Mouse (Mus musculus) heart, embryonic 15.5 days (tissue): ENCODE measurements around the gene Igf2bp3. TPM values are rescaled to one million over a fixed set of nuclear protein-coding genes. Genes with fewer than 3 reads are reported as not detected.

Experiments
- ATAC-seq: fragments of 200-750 bp; cut with Nextera tagmentation; replicated peaks from 2 replicates; pipeline ENCODE4 v1.8.0; 2017; ENCODE audit warnings: low read depth, moderate TSS enrichment; ENCODE audit not compliant: insufficient number of reproducible peaks, insufficient read depth, low FRiP score
- H3K27ac ChIP-seq: fragments of 300-500 bp; sonication (generic); 2 replicates; pipeline ENCODE4 v1.5.1; 2015; ENCODE audit warnings: mild to moderate bottlenecking, inconsistent platforms
- H3K27me3 ChIP-seq: fragments of 300-500 bp; sonication (generic); 2 replicates; pipeline ENCODE4 v1.6.1; 2015; ENCODE audit warnings: inconsistent platforms
- H3K36me3 ChIP-seq: fragments of 300-500 bp; sonication (generic); 2 replicates; pipeline ENCODE4 v1.6.1; 2015; ENCODE audit warnings: mild to moderate bottlenecking, inconsistent platforms
- H3K4me1 ChIP-seq: fragments of 300-500 bp; sonication (generic); replicated peaks from 2 replicates; pipeline ENCODE4 v1.6.1; 2015; ENCODE audit warnings: inconsistent platforms
- H3K4me2 ChIP-seq: fragments of 300-500 bp; sonication (generic); 2 replicates; pipeline ENCODE4 v1.6.1; 2015; ENCODE audit warnings: inconsistent platforms, mild to moderate bottlenecking, moderate library complexity
- H3K4me3 ChIP-seq: fragments of 300-500 bp; sonication (generic); 2 replicates; pipeline ENCODE4 v1.5.1; 2015; ENCODE audit warnings: mild to moderate bottlenecking, inconsistent platforms
- H3K9ac ChIP-seq: fragments of 300-500 bp; sonication (generic); 2 replicates; pipeline ENCODE4 v1.6.1; 2015; ENCODE audit warnings: mild to moderate bottlenecking, inconsistent platforms
- H3K9me3 ChIP-seq: fragments of 300-500 bp; sonication (generic); replicated peaks from 2 replicates; pipeline ENCODE4 v1.6.1; 2016; ENCODE audit warnings: inconsistent platforms
- WGBS: fragments of 180-500 bp; shearing (Covaris S2); methylation state at CpG from one replicate; pipeline ENCODE4 v1.1.7; 2015; ENCODE audit warnings: mixed read lengths; 5-methylcytosine and 5-hydroxymethylcytosine counted together
- polyA plus RNA-seq: library from polyadenylated mRNA; unstranded; fragments of >200 nt; fragmentation: Nextera tagmentation; extraction: Ambion mirVana; gene quantifications from 2 replicates; pipeline ENCODE4 v1.2.1, GENCODE M21; 2015

Igf2bp3 gene
- polyA plus RNA-seq, 1 experiment from 2014 or later: 33.0 TPM

DNA sequence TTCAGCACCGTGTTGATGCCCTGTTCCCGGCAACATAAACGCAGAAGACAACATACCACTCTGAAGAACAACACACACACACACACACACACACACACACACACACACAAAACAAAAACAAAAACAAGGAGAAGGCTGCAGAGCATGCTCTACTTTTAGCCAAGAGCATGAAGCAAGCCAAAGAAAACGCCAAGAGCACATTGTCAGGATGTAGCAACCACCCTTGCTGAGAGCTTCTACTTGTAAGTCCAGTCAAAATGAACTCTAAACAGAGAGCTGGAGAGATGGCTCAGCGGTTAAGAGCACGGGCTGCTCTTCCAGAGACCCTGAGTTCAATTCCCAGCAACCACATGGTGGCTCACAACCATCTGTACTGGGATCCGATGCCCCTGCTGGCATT, 41.5 kb downstream of the Igf2bp3 start:
- H3K4me1 ChIP-seq: peaks cover 16% of the 10 kb centered on the region
- H3K9me3 ChIP-seq: no peaks in the 10 kb centered on the region
- no peaks in the 10 kb centered on the region for H3K36me3 ChIP-seq
- no peak overlapping the region for H3K27ac ChIP-seq
- no peak for ATAC-seq
- H3K9ac ChIP-seq: no peak overlapping the region
- no peak overlapping the region for H3K4me2 ChIP-seq
- 83% methylated on average over 7 of the region's 7 CpGs for WGBS
- H3K4me3 ChIP-seq: no peak overlapping the region
- H3K27me3 ChIP-seq: no peaks in the 10 kb centered on the region

DNA sequence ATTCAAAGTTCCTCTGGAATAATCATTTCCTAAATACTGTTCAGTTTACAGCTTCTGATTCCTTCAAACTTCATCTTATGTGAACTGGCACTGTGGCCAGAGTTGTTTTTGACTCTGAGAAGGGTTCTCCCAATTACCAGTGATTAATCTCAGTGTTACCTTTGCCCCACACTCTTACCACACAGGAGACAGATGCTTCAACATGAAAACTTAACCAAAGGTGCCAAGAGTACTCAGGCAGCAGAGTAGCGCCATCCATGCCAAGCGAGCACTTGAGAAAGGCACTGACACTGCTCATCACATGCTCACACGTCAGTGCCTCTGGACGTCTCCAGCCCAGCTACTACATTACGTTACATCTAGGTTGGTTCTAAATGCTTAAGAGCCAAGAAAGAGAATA, 43.5 kb downstream of the Igf2bp3 start:
- Histone ChIP-seq H3K4me1 (peaks cover 21% of the 10 kb centered on the region), H3K36me3 (no peaks in the 10 kb centered on the region), H3K4me2 (no peak overlapping the region), H3K9me3 (no peaks in the 10 kb centered on the region), H3K27ac (no peak overlapping the region), H3K4me3 (no peak overlapping the region), H3K9ac (no peak overlapping the region), H3K27me3 (no peaks in the 10 kb centered on the region)
- 76% methylated on average over 5 of the region's 5 CpGs for WGBS
- no peak for ATAC-seq

DNA sequence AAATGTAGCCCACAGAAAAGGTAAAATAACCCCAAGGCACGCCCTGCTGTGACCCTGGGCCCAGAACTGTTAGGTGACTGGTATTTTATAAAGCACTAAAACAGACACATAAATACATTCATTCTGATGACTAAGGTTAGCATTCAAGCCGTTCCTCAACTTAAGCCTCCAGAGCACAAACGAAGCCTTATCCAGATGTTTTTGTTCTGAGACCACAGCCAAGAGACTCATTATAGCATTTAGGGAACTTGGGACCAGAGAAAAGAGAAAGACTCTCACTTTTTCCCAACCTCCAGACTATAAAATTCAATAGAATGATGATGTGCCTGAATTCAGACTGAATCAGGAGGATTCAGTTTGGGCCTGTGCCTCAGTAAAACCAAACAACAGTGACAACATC, 46.1 kb downstream of the Igf2bp3 start:
- Histone ChIP-seq H3K9me3 (no peaks in the 10 kb centered on the region), H3K36me3 (no peaks in the 10 kb centered on the region), H3K4me2 (no peak overlapping the region), H3K27me3 (no peaks in the 10 kb centered on the region), H3K27ac (no peak overlapping the region), H3K4me1 (peaks cover 24% of the 10 kb centered on the region), H3K4me3 (no peak overlapping the region), H3K9ac (no peak overlapping the region)
- ATAC-seq: no peak
- whole genome bisulfite sequencing: 67% methylated on average over 3 of the region's 3 CpGs

DNA sequence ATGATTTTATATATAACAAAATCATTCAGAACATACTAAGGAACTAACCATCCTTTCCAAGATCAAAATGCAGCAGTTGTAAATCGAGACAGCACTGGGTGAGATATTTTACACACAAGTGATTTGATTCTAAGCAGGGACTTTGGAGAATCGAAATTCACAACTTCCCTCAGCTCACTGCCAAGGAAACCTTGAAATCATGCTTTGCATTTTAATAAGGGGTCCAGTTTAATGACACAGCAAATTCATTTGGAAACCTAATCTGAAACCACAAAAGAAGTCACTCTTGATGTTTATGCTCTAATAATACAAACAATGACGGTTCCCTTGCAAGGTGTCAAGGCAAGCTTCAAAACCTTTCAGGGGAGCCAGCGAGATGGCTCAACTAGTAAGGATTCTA, 47.4 kb downstream of the Igf2bp3 start:
- Histone ChIP-seq H3K27ac (no peak overlapping the region), H3K9ac (no peak overlapping the region), H3K4me3 (no peak overlapping the region), H3K4me1 (peaks cover 26% of the 10 kb centered on the region), H3K4me2 (no peak overlapping the region), H3K9me3 (no peaks in the 10 kb centered on the region), H3K36me3 (no peaks in the 10 kb centered on the region), H3K27me3 (no peaks in the 10 kb centered on the region)
- 79% methylated on average over 4 of the region's 4 CpGs for WGBS
- no peak for ATAC-seq

DNA sequence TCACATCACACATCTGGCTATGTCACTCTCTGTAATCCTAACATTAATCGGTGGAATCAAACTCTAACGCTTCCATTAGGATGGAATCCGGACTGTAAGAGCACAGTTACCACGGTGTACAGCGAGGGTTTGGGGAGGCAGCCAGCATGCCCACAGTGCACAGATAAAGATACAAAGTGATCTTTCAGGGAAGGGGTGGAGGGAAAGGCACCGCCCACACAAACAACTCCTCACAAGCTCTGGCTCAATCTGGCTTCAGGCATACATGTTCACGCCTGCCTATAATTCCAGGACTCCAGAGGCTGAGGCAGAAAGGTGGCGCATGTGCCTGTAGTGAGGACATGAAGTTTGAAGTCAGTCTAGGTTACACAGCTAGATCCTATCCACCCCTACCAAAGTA, 48.4 kb downstream of the Igf2bp3 start:
- Histone ChIP-seq H3K9ac (no peak overlapping the region), H3K27me3 (no peaks in the 10 kb centered on the region), H3K9me3 (no peaks in the 10 kb centered on the region), H3K36me3 (no peaks in the 10 kb centered on the region), H3K27ac (no peak overlapping the region), H3K4me2 (no peak overlapping the region), H3K4me3 (no peak overlapping the region), H3K4me1 (peaks cover 24% of the 10 kb centered on the region)
- WGBS: 62% methylated on average over 8 of the region's 8 CpGs
- ATAC-seq: no peak

DNA sequence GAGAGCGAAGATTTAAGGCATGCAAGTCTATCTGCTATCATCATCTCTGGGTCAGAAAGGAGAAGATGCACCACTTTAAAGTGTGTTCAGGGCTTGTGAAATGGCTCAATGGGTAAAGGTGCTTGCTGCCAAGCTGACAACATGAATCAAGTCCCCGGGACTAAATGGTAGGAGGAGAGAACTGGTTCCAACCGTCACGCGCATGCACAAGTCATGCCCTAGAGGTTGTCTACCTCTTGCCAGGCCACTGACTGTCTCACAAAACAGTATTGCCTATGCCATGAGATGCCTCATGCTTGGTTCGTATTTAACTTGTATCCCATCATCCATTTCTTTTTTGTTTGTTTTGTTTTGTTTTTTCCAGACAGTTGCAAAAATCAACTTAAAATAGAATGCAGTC, 48.9 kb downstream of the Igf2bp3 start:
- H3K4me2 ChIP-seq: no peak overlapping the region
- 86% methylated on average over 6 of the region's 6 CpGs for WGBS
- no peaks in the 10 kb centered on the region for H3K9me3 ChIP-seq
- H3K4me1 ChIP-seq: peaks cover 22% of the 10 kb centered on the region
- H3K36me3 ChIP-seq: no peaks in the 10 kb centered on the region
- ATAC-seq: no peak
- no peak overlapping the region for H3K9ac ChIP-seq
- no peaks in the 10 kb centered on the region for H3K27me3 ChIP-seq
- no peak overlapping the region for H3K4me3 ChIP-seq
- H3K27ac ChIP-seq: no peak overlapping the region

DNA sequence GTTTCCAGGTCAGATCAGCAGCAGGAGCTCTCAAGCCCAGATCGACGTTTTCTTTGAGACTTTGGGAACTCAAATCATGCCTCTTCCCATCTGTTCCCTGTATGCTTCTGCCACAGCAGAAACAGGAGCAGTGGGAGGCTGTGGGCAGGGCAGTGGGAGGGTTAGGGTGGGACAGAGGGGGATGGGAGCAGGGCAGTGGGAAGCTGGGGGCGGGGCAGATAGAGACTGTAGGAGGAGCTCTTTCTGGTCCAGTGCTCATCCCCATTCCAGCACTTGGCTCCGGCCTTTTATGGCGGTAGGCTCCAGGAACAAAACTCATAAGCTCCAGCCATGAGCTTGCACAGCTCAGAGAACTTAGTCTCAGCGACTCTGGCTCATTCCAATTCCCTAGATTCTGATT, 49.7 kb downstream of the Igf2bp3 start:
- peaks cover 22% of the 10 kb centered on the region for H3K4me1 ChIP-seq
- H3K36me3 ChIP-seq: no peaks in the 10 kb centered on the region
- WGBS: 60% methylated on average over 6 of the region's 6 CpGs
- H3K9ac ChIP-seq: no peak overlapping the region
- H3K4me2 ChIP-seq: no peak overlapping the region
- no peak overlapping the region for H3K27ac ChIP-seq
- no peak overlapping the region for H3K4me3 ChIP-seq
- no peaks in the 10 kb centered on the region for H3K27me3 ChIP-seq
- H3K9me3 ChIP-seq: no peaks in the 10 kb centered on the region
- no peak for ATAC-seq

DNA sequence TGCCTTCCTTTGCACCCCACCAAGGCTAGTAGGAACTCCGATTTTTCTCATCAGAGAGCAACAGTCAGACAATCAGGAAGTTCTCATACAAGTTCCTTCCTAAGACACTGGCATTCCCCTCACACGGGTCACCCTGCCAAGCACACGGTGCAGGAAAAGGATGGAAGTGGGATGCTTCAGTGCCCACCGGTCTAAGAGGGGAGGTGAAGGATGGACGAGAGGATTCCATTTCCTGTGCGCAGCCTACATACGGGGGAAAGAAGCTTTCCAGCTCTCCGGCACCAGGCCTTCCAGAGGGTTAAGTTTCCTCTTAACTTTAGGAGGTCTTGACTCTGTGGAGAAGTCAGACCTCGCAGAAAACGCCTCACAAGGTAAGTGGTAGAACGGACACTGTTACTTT, 50.1 kb downstream of the Igf2bp3 start:
- Histone ChIP-seq H3K27me3 (no peaks in the 10 kb centered on the region), H3K4me1 (peaks cover 26% of the 10 kb centered on the region), H3K9me3 (no peaks in the 10 kb centered on the region), H3K4me2 (no peak overlapping the region), H3K4me3 (no peak overlapping the region), H3K36me3 (no peaks in the 10 kb centered on the region), H3K9ac (no peak overlapping the region), H3K27ac (no peak overlapping the region)
- WGBS: 75% methylated on average over 11 of the region's 11 CpGs
- ATAC-seq: no peak

DNA sequence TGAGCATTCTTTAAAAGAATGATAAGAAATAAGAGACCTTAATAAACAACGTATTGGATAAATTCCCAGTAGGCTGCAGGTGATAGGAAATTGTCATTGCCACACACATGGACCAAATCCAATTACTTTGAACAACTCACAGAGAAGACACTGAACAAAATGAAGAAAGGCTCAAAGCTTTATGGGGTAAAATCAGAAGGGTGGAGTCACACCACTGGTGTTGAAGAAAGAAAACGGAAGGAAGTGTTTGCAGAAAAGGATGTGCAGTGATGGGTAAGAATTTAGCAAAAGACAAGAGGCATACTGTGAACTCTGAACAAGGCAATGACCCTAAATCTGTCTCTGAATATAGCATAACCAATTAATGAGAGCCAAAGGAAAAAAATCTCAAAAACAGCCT, 54.8 kb downstream of the Igf2bp3 start:
- WGBS: 61% methylated on average over 2 of the region's 2 CpGs
- Histone ChIP-seq H3K4me2 (no peak overlapping the region), H3K4me3 (no peak overlapping the region), H3K27me3 (no peaks in the 10 kb centered on the region), H3K9me3 (no peaks in the 10 kb centered on the region), H3K36me3 (no peaks in the 10 kb centered on the region), H3K27ac (no peak overlapping the region), H3K4me1 (peaks cover 34% of the 10 kb centered on the region), H3K9ac (no peak overlapping the region)
- no peak for ATAC-seq

DNA sequence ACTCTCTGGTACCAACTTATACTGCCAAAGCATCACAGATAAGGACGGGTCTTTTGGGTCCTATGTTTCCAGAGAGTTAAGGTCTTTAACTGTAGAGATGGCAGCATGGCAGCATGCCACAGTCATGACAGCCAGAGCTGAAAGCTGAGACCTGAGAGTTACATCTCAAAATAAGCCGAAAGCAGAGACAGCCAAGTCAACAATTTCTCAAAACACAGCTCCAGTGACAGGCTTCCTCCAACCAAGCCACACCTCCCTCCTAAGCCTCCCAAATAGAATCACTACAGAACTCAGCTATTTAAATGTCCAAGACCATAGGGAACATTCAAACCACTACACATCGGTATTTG, 58.0 kb downstream of the Igf2bp3 start:
- no peaks in the 10 kb centered on the region for H3K27me3 ChIP-seq
- H3K36me3 ChIP-seq: no peaks in the 10 kb centered on the region
- no peak overlapping the region for H3K9ac ChIP-seq
- no peaks in the 10 kb centered on the region for H3K9me3 ChIP-seq
- no peak overlapping the region for H3K4me2 ChIP-seq
- whole genome bisulfite sequencing: 57% methylated on average over 3 of the region's 3 CpGs
- no peak for ATAC-seq
- H3K4me3 ChIP-seq: no peak overlapping the region
- H3K27ac ChIP-seq: no peak overlapping the region
- peaks cover 23% of the 10 kb centered on the region for H3K4me1 ChIP-seq

DNA sequence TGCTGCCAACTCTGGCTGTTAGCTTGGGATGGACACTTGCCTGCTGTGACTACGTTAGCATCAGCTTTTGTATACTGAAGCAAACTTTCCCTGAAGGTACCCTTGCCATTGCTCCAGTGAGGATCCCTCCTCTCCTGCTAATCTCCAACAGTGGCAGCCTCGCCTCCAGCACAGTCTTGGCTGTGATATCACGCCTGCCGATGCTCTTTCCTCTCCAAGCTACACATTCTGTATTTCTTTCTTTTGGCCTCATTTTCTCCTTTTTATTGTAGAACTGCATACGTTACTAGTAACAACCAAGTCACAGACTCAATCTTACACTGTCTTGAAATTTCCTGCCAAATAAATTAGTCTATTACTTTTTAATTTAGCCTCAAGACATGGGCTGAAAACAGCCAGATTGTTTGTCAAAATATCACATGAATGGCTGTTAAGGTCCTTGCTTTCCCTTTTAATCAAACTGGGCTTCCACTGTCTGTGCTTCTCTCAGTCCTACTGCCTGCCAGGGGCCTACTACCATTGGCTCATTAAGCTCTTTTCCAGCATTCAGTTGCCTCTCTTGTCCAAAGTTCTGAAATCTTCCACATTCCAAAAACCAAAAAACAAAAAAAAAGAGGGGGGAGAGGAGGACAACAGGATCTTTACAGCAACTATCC, 58.5 kb downstream of the Igf2bp3 start:
- Histone ChIP-seq H3K9ac (no peak overlapping the region), H3K36me3 (no peaks in the 10 kb centered on the region), H3K9me3 (no peaks in the 10 kb centered on the region), H3K4me2 (no peak overlapping the region), H3K4me3 (no peak overlapping the region), H3K27ac (no peak overlapping the region), H3K27me3 (no peaks in the 10 kb centered on the region), H3K4me1 (peaks cover 28% of the 10 kb centered on the region)
- no peak for ATAC-seq
- WGBS: 69% methylated on average over 5 of the region's 5 CpGs

DNA sequence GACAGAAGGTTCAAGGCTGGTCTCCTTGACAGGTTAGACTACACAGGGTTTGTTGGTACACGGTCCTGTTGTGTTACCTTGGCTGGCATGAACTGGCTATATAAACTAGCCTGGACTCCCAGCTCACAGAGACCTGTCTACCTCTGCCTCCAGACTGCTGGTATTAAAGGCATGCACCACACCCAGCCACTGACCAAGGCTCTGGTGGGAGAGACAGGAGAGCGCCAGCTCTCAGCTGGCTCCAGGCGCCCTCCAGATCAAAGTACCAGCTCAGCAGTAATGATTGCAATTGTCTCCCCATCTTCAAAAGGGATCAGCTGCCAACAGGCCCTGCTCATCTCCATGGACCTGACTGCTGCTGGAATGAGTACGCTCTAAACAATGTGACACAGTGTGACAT, 63.3 kb downstream of the Igf2bp3 start:
- Histone ChIP-seq H3K36me3 (no peaks in the 10 kb centered on the region), H3K4me1 (peaks cover 34% of the 10 kb centered on the region)
- WGBS: 71% methylated on average over 4 of the region's 4 CpGs

More for the DNA sequence above, 63.3 kb downstream of the Igf2bp3 start:
- Histone ChIP-seq H3K9me3 (no peaks in the 10 kb centered on the region), H3K9ac (no peak overlapping the region), H3K4me2 (no peak overlapping the region), H3K27ac (no peak overlapping the region), H3K27me3 (no peaks in the 10 kb centered on the region), H3K4me3 (no peak overlapping the region)
- no peak for ATAC-seq
